Mouse (Mus musculus) adrenal gland, adult 8-10 months (tissue): Measurements from ENCODE around the gene Kcnb1. TPM values are rescaled to one million over a fixed set of nuclear protein-coding genes. Genes with fewer than 3 reads are reported as not detected.

Source experiments
- DNase-seq: peaks from one replicate; pipeline ENCODE4 v3.0.0; 2022
- total RNA-seq, 4 experiments: library from RNA; stranded (reverse); gene quantifications; 2 replicates each; pipeline ENCODE4 v1.2.4; 2022

Kcnb1 gene
- 10 to 100 TPM; 12.6 to 27.7 (median 18.8) TPM for total RNA-seq

- peak; percentile 40 for DNase-seq
Observed at GRCm38 (mm10) chr2:167190076-167190399, at the start of gene Kcnb1. Kcnb1 (minus strand) TSS chr2:167190155.

DNA sequence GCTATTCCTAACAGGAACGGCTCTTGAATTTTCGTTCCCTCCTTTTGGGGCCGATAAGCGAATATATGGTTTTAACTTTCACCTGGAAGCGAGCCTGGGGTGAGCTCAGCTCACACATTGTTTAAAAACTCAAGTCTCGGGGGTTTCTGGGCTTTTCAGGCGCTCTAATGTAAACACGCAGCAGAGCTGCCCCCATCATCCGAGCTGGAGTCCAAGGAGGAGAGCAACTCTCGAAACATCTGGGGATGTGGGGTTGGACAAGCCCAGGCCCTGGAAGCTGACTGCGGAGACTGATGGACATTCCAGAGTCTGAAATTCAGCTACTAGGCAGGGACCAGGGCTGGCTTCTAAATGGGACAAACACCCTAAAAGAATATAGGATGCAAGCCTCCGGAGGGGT, 49.3 kb upstream of the Kcnb1 start:
- no peak for DNase-seq

DNA sequence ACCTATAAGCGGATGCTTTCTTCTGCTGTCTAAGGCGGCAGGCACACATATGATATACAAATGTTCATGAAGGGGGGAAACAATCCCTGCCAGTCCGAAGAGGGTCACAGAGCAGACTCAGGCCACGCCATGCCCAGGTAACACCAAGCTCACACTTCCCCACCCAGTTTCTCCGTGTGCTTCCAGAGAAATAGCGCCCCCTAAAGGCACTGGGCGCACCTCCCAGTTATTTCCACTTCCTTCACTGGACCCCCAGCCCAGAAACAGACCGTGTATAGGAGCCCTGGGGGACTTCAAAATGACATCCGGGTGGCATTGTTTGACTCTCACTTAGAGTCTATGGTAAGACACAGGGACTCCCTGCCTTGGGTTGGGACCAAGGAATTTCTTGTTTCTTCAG, 47.3 kb upstream of the Kcnb1 start:
- no peak for DNase-seq

- DNase-seq: no peak
Observed at GRCm38 (mm10) chr2:167236174-167236573, 46.2 kb upstream of the Kcnb1 start.

DNA sequence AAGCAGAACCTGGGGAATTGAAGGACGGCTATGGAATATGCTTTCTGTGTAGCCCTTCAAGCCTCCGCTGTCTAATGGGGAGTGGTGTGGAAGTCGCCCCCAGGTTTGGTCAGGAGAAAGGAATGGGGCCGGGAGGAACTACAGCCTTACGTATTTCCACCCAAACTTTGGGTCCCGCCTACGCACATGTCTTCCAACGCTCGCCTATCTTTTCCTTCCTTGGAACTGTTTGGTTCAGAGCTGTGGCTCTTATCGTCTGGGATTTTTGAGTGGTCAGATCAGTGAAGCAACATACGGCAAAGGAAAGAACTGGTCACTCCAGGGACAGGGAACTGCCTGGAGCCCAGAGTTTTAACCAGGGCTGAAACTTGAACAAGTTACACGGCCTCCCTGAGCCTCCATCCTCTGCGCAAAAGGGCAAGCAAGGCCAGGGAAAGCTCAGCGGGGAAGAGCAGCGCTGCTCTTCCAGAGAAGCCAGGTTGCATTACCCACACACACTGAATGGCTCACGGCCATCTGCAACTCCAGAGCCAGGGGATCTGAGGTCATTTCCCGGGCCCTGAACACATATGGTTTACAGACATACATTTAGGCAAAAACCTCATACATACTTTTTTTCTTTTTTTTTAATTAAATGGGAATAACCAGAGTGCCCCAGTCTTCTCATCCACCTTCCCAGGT, 45.5 kb upstream of the Kcnb1 start:
- no peak for DNase-seq

- DNase-seq: no peak
Observed at GRCm38 (mm10) chr2:167233771-167234170, 43.8 kb upstream of the Kcnb1 start.

DNA sequence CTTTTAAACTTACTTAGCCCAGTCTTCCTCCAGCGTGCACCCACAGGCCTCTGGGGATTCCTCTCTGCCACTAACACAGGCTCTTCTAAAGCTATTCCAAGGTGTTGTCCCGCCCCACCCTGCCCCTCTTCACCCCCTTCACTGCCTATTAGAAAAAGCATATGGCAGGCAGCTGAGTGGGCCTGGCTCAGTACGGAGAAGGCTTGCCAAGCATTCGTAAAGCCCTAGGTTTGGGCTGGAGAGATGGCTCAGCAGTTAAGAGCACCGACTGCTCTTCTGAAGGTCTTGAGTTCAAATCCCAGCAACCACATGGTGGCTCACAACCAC, 43.0 kb upstream of the Kcnb1 start:
- DNase-seq: no peak

GRCm38 (mm10) chr2:167232132-167233008, 42.4 kb upstream of the Kcnb1 start:
- DNase-seq: peak; percentile 86

GRCm38 (mm10) chr2:167230554-167230953, 40.6 kb upstream of the Kcnb1 start:
- no peak for DNase-seq

DNA sequence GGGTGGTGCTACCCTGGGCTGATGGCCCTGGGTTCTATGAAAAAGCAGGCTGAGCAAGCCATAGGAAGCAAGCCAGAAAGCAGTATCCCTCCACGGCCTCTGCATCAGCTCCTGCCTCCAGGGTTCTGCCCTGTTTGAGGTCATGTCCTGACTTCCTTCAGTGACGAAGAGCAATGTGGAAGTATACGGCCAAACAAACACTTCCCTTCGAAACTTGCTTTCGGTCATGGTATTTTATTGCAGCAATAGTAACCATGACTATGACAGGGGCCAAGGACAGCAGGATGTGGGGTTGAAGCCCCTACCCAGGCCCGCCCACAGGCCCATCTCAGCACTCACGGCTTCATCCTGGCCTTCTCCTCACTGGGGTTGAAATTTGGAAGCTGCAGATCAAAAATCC, 35.0 kb upstream of the Kcnb1 start:
- DNase-seq: no peak

DNA sequence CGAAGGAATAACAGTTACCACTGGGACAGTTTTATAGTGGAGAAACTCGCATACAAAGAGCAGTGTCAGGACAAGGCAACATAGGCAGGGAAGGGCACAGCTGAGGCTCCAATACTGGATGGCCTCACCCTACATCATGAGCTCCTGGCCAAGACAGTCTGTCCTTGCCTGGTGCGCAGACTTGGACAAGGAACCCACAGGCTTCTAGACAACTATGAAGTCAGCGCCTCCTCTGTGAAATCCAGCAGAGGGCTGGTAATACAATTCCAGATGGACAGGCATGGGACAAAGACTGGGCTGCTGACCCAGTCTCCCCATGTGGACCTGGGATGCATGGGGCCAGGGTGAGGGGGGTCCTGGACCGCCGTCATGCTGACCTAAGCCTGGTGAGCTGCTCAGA, 34.2 kb upstream of the Kcnb1 start:
- DNase-seq: no peak

DNA sequence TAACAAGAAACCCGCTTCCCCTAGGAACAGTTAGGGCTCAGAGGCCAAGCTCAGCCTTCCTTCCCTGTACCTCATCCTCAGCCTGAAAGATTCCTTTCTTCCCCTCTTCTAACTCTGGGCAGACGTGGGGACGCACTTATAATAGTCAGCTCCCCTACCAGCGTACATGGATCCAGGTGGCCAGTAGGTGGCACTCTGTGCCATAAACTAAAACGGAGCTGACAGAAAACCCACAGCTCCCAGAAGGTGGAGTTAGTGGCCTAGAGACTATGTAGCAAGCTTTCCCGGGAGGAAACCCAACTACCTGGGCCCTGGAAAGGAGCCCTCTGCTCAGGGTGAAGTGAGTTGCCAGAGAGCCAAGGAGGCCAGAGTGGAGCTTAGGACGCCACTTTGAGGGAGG, 32.2 kb upstream of the Kcnb1 start:
- DNase-seq: peak; percentile 68

DNA sequence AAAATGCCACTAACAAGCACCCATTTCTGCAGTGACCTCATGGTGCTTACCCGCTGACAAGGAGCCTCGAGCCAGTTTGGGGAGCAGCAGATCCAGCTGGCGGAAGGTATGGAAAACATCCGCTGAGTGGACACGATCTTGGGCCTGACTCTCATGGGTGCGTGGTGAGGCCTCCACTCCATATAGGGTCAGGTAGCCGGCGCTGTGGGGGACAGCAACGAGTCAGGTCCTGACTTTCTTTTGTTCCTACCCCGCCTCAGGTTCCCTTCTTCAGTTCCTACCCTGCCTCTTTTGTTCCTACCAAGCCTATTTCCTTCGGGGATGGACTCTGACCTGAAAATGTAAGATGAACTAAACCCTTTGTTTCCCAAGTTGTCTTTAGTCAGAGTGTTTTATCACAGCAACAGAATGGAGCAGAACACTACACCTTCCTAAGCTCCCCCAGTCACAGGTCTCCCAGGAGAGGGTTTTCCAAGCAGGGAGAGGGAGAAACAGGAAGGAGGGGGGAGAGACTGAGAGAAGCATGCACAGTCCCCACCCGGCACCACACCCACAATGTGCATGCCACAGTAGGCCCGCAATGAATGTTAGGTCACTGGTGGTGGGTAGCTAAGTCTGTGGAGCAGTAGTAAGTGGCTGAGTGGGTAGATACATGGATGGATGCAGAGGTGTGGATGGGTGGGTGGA, 31.3 kb upstream of the Kcnb1 start:
- DNase-seq: no peak

DNA sequence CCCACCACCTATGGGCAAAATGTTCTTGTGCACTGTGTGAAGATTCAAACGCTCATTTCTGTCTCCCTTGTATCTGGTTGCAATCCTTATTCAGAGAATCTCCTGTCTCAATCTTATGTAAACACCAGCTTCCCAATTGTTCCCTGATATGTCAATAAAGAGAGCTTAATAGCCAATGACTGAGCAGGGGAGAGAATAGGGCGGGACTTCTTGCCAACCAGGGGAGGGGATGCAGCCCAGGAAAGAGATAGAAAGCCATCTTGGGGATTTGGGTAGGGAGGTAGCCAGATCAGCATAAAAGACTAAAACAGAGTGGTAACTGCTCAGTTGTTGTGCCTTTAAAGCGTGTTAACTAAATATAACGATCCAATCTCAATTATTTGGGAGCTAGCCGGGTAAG, 30.8 kb upstream of the Kcnb1 start:
- no peak for DNase-seq

GRCm38 (mm10) chr2:167219154-167219775, 29.3 kb upstream of the Kcnb1 start:
- DNase-seq: peak; percentile 69

- peak; percentile 42 for DNase-seq
Observed at GRCm38 (mm10) chr2:167213666-167214065, 23.7 kb upstream of the Kcnb1 start.

- no peak for DNase-seq
Observed at GRCm38 (mm10) chr2:167213076-167213475, 23.1 kb upstream of the Kcnb1 start.

- DNase-seq: no peak
Observed at GRCm38 (mm10) chr2:167212551-167212950, 22.6 kb upstream of the Kcnb1 start.

- DNase-seq: no peak
Observed at GRCm38 (mm10) chr2:167212089-167212488, 22.1 kb upstream of the Kcnb1 start.

GRCm38 (mm10) chr2:167209900-167210299, 19.9 kb upstream of the Kcnb1 start:
- DNase-seq: no peak

GRCm38 (mm10) chr2:167208984-167209383, 19.0 kb upstream of the Kcnb1 start:
- DNase-seq: no peak

- DNase-seq: no peak
Observed at GRCm38 (mm10) chr2:167205918-167206629, 16.1 kb upstream of the Kcnb1 start.
